Mouse (Mus musculus): ENCODE measurements around the gene Ccdc33.

GRCm38 (mm10) chr9:58027426-58028180 is 91.0 kb downstream of the Ccdc33 start:
- no peak for TF ChIP-seq CHD2 (IDR thresholded peaks at IDR 0.05; ENCODE audit: low read depth, low read length)
- no peak for TF ChIP-seq ZC3H11A (IDR thresholded peaks at IDR 0.05; ENCODE audit: borderline replicate concordance, low read depth, low read length)
- no peak for TF ChIP-seq HCFC1 (IDR thresholded peaks at IDR 0.05; ENCODE audit: borderline replicate concordance, insufficient read depth, low read length)
- TF ChIP-seq MAFK (IDR thresholded peaks at IDR 0.05; ENCODE audit: insufficient read depth, low read depth, low read length), result no peak
